Mouse (Mus musculus) C2C12 (cell line): ENCODE data around the gene Card6. TPM values are rescaled to one million over a fixed set of nuclear protein-coding genes. Genes with fewer than 3 reads are reported as not detected.
A peak's percentile ranks its signal among the peaks of the same experiment; 100 is the strongest.

Experiments
- H3K27me3 ChIP-seq: one replicate; pipeline ENCODE4 v1.6.1; 2011; ENCODE audit not compliant: control insufficient read depth, insufficient read depth, insufficient read length
- H3K36me3 ChIP-seq: one replicate; pipeline ENCODE4 v1.6.1; 2011; ENCODE audit not compliant: control insufficient read depth, insufficient read depth
- H3K4me3 ChIP-seq: one replicate; pipeline ENCODE4 v1.5.1; 2011; ENCODE audit warnings: mild to moderate bottlenecking, control low read depth; ENCODE audit not compliant: poor library complexity, insufficient read depth, severe bottlenecking
- H3K79me2 ChIP-seq: one replicate; pipeline ENCODE4 v1.6.1; 2011; ENCODE audit not compliant: control insufficient read depth, insufficient read depth
- H3K79me3 ChIP-seq: one replicate; pipeline ENCODE4 v1.6.1; 2011; ENCODE audit warnings: low read depth, control low read depth
- H3ac ChIP-seq: one replicate; pipeline ENCODE3; 2011; ENCODE audit warnings: low read depth; ENCODE audit not compliant: control insufficient read depth, insufficient read length
- CEBPB ChIP-seq: IDR thresholded peaks from one replicate; pipeline ENCODE4 v1.6.1; 2011; ENCODE audit warnings: low read depth, mild to moderate bottlenecking, control low read depth, moderate library complexity
- CTCF ChIP-seq: IDR thresholded peaks from one replicate; pipeline ENCODE4 v1.5.1; 2011; ENCODE audit not compliant: control insufficient read depth, insufficient read depth, insufficient read length
- FOSL1 ChIP-seq: IDR thresholded peaks from one replicate; pipeline ENCODE4 v1.8.0; 2011; ENCODE audit warnings: mild to moderate bottlenecking, low read length; ENCODE audit not compliant: poor library complexity, insufficient read depth, severe bottlenecking
- MAX ChIP-seq: IDR thresholded peaks from one replicate; pipeline ENCODE4 v1.6.1; 2011; ENCODE audit warnings: mild to moderate bottlenecking, control low read depth
- MYOD1 ChIP-seq: IDR thresholded peaks from one replicate; pipeline ENCODE4 v1.6.1; 2011; ENCODE audit warnings: low read depth; ENCODE audit not compliant: control insufficient read depth, insufficient read length
- MYOG ChIP-seq: IDR thresholded peaks from one replicate; pipeline ENCODE4 v1.6.1; 2011; ENCODE audit not compliant: control insufficient read depth, insufficient read length; ENCODE audit errors: extremely low read depth
- USF1 ChIP-seq: IDR thresholded peaks from one replicate; pipeline ENCODE4 v1.6.1; 2011; ENCODE audit warnings: low read depth, mild to moderate bottlenecking, control low read depth, moderate library complexity
- polyA plus RNA-seq: library from polyadenylated mRNA; unstranded; fragments of >200 nt; fragmentation: generic; extraction: Trizol; gene quantifications from one replicate; pipeline ENCODE4 v1.2.1, GENCODE M21; 2012; ENCODE audit warnings: missing spikeins

Card6 gene
- polyA plus RNA-seq, 1 experiment, result 5.2 TPM

- TF ChIP-seq MYOG, result no peak
- no peak for TF ChIP-seq USF1
- no peak for TF ChIP-seq MYOD1
- peak; percentile 85 for TF ChIP-seq CEBPB
- TF ChIP-seq CTCF, result no peak
- no peak overlapping the region for H3K4me3 ChIP-seq
- no peaks in the 10 kb centered on the region for H3K79me3 ChIP-seq
- H3K36me3 ChIP-seq, result peaks cover 36% of the 10 kb centered on the region
- H3ac ChIP-seq, result no peak overlapping the region
- peaks cover 7% of the 10 kb centered on the region for H3K79me2 ChIP-seq
- H3K27me3 ChIP-seq, result no peaks in the 10 kb centered on the region
Observed at GRCm38 (mm10) chr15:5126456-5126855, 18.1 kb upstream of the Card6 start.

- Histone ChIP-seq H3K36me3 (peaks cover 83% of the 10 kb centered on the region), H3ac (no peak overlapping the region), H3K79me2 (peaks cover 54% of the 10 kb centered on the region), H3K79me3 (peaks cover 38% of the 10 kb centered on the region), H3K27me3 (no peaks in the 10 kb centered on the region), H3K4me3 (no peak overlapping the region)
- no peak for TF ChIP-seq FOSL1
- no peak for TF ChIP-seq CTCF
- no peak for TF ChIP-seq CEBPB
- no peak for TF ChIP-seq MYOG
Observed at GRCm38 (mm10) chr15:5121535-5122313, 13.4 kb upstream of the Card6 start.

- Histone ChIP-seq H3ac (no peak overlapping the region), H3K79me3 (peaks cover 40% of the 10 kb centered on the region), H3K79me2 (peaks cover 70% of the 10 kb centered on the region), H3K36me3 (peaks cover 80% of the 10 kb centered on the region), H3K27me3 (no peaks in the 10 kb centered on the region), H3K4me3 (no peak overlapping the region)
- no peak for TF ChIP-seq CEBPB
- TF ChIP-seq MAX, result no peak
- TF ChIP-seq CTCF, result no peak
- TF ChIP-seq MYOD1, result no peak
- no peak for TF ChIP-seq FOSL1
- no peak for TF ChIP-seq USF1
- no peak for TF ChIP-seq MYOG
Observed at GRCm38 (mm10) chr15:5119707-5120106, 11.4 kb upstream of the Card6 start.

- TF ChIP-seq MYOG, result no peak
- Histone ChIP-seq H3K4me3 (no peak overlapping the region), H3ac (no peak overlapping the region), H3K36me3 (peaks cover 75% of the 10 kb centered on the region), H3K79me3 (peaks cover 40% of the 10 kb centered on the region), H3K79me2 (peaks cover 73% of the 10 kb centered on the region), H3K27me3 (no peaks in the 10 kb centered on the region)
Observed at GRCm38 (mm10) chr15:5119192-5119591, 10.9 kb upstream of the Card6 start.

- H3K4me3 ChIP-seq, result peak overlapping the region; percentile 93
- H3K79me3 ChIP-seq, result peaks cover 40% of the 10 kb centered on the region
- peaks cover 73% of the 10 kb centered on the region for H3K79me2 ChIP-seq
- peaks cover 69% of the 10 kb centered on the region for H3K36me3 ChIP-seq
- H3ac ChIP-seq, result no peak overlapping the region
- no peaks in the 10 kb centered on the region for H3K27me3 ChIP-seq
- TF ChIP-seq MAX (no peak), CTCF (no peak), USF1 (no peak), FOSL1 (no peak), MYOG (no peak), CEBPB (no peak), MYOD1 (no peak)
Observed at GRCm38 (mm10) chr15:5118626-5119025, 10.3 kb upstream of the Card6 start.

- TF ChIP-seq CTCF (no peak), USF1 (no peak), MYOD1 (no peak), CEBPB (no peak), FOSL1 (no peak), MAX (no peak), MYOG (no peak)
- no peaks in the 10 kb centered on the region for H3K27me3 ChIP-seq
- H3K36me3 ChIP-seq, result peaks cover 54% of the 10 kb centered on the region
- peak overlapping the region; percentile 93 for H3K4me3 ChIP-seq
- peaks cover 40% of the 10 kb centered on the region for H3K79me3 ChIP-seq
- H3ac ChIP-seq, result peak overlapping the region; percentile 94
- H3K79me2 ChIP-seq, result peaks cover 73% of the 10 kb centered on the region
Observed at GRCm38 (mm10) chr15:5117031-5117601, 8.8 kb upstream of the Card6 start.
